Mouse (Mus musculus): ENCODE data around the gene Stk11.

Stk11 gene

GRCm38 (mm10) chr10:80131316-80131951 lies 15.8 kb downstream of the Stk11 start:
- DNase-seq (ENCODE audit: low read depth): no peak

GRCm38 (mm10) chr10:80131952-80132350 lies 16.3 kb downstream of the Stk11 start:
- DNase-seq (ENCODE audit: low read depth): no peak

GRCm38 (mm10) chr10:80133226-80133849 lies 17.7 kb downstream of the Stk11 start:
- no peak for DNase-seq (ENCODE audit: low read depth)

- no peak for DNase-seq (ENCODE audit: low read depth)
Observed at GRCm38 (mm10) chr10:80134421-80134820, 18.8 kb downstream of the Stk11 start.

- no peak for DNase-seq (ENCODE audit: low read depth)
Observed at GRCm38 (mm10) chr10:80135161-80135560, 19.6 kb downstream of the Stk11 start.

- no peak for DNase-seq (ENCODE audit: low read depth)
Observed at GRCm38 (mm10) chr10:80135641-80136040, 20.0 kb downstream of the Stk11 start.

DNA sequence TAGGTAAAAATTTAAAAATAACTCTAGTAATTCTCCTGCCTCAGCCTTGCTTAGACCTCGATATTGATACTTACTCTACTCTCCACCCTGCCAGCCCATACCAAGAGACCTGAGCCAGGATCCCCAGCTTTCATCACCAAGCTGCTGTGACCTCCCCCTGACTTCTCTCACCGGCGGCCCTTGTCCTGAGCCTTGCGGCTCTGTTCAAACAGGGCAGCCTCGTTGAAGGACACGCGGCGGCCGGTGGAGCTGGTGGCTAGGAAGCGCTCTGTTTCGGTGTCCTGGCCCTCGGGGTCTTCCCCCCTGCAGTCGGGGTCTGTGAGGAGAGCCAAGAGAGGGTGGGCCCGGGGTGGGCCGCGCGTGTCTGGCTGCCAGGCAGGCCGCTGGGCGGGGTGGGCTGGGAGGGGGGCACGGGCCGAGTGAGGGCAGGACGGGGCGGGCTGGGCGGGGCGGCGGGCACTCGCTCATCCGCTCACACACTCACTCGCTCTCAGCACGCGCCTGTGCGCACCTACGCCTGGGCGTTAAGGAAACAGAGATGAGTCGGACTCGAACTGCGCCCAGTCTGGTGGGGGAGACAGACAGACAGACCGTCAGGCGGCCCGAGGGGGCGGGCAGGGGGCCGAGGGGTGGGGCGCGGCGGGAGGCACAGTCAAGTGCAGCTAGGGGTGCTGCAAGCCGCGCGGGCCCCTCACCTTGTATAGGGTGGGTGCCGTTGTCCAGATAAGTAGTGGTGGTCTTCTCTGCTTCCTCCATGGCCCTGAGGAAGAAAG lies 20.8 kb downstream of the Stk11 start:
- no peak for DNase-seq (ENCODE audit: low read depth)

DNA sequence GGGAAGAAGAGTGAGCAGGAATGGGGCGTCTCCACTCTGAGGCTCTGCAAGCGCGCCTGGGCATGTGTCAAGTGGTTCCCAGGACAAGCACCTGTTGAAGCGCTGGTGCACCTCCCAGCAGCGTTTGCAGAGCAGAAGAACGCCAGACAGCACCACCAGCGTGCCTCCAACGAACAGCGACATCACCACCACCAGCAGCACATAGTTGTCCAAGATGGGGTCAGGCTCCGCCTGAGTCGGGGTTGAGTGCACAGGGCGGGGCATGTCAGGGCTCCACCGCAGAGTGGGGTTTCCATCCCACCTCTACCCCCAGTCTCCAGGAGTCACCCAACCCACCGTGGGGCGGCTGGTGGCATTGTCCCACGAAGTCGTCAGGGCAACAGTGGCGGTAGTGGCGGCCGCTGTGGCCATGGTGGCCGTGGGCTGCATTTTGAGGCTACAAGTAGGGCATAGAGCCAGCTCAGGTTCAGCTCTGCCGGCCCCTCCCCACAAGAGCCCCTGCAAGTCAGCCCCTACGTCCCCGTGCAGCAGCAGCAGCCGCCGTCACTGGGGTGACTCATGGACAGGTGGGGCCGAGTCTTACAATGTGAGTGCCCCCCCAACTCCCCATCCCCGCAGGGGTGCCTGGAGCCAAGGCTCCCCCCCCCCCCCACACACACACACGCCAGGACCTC lies 21.5 kb downstream of the Stk11 start:
- no peak for DNase-seq (ENCODE audit: low read depth)

GRCm38 (mm10) chr10:80137626-80138552 lies 22.3 kb downstream of the Stk11 start:
- no peak for DNase-seq (ENCODE audit: low read depth)

- DNase-seq (ENCODE audit: low read depth): no peak
Observed at GRCm38 (mm10) chr10:80138553-80139438, 23.2 kb downstream of the Stk11 start, which contains the start of gene Atp5d. TSS of gene Atp5d (plus strand) at chr10:80138632.

GRCm38 (mm10) chr10:80139439-80139775 lies 23.8 kb downstream of the Stk11 start:
- no peak for DNase-seq (ENCODE audit: low read depth)

GRCm38 (mm10) chr10:80139975-80140665 lies 24.5 kb downstream of the Stk11 start:
- DNase-seq (ENCODE audit: low read depth): no peak

DNA sequence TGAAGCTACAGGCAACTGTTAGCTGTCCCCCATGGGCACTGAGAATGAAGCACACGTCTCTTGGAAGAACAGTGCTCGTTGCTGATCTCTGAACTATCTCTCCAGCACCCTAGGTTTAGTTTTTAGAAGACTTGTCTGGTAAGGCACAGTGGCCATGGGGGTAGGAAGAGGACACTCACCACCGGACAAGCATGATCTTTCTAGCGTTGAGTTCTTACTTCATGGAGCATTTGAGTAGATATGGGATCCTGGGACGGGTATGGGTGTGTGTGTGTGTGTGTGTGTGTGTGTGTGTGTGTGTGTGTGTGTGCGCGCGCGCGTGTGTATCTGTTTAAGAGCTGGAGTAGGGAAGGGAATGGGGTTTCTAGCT lies 25.0 kb downstream of the Stk11 start, which contains the start of gene Cbarp:
Gene Cbarp, minus strand, starts transcription at position 170 of the 370 bp plus-strand sequence.
- no peak for DNase-seq (ENCODE audit: low read depth)

DNA sequence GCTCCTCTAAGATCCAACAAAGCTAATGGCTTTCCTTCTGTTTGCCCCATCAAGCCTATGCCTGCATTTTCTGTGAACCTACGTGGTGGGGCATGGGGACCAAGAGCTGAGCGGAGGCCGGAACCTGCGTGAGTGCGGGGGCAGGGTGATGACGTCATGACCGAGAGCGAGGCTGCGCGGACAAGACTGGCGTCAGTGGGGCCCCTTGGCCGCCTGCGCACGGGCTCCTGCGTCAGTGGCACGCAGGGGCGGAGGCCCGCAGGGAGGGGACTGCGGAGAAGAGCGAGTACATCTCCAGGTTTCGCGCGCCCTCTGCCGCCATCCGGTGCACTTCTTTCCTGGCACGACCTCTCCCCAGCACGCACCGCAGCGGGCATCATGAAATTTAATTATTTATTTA lies 25.6 kb downstream of the Stk11 start:
- peak; percentile 92 for DNase-seq (ENCODE audit: low read depth)

GRCm38 (mm10) chr10:80141786-80142529 lies 26.4 kb downstream of the Stk11 start:
- peak; percentile 97 for DNase-seq (ENCODE audit: low read depth)

DNA sequence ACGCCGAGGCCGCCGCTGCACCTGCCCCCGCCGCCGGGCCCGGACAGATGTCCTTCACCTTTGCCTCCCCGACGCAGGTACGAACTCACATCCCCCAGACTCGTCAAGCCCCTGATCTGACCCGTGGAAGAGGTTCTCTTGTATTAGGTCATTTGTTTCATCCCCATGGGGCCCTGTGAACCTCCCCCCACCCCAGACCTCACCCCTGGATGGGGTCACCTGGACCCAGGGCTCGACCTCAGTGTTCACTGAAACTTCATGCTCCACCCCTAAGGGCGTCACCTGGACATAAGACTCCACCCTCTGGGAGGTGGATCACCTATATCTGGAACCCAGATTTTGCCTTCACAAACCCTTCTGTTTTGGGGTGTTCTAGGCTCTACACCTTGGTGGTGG lies 26.9 kb downstream of the Stk11 start:
- no peak for DNase-seq (ENCODE audit: low read depth)

DNA sequence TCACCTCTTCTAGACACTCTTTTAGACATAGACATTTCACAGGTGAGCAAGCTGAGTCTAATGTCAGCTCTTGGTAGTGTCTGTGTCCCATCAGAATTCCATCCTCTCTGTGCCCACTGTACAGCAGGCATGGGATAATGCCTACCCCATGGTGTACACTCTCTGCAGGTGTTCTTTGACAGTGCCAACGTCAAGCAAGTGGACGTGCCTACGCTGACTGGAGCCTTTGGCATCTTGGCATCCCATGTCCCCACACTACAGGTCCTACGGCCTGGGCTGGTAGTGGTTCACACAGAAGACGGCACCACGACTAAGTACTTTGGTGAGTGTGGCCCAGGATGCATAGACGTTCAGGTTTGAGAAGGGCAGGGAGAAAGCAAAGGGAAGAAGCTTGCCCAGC lies 28.1 kb downstream of the Stk11 start:
- DNase-seq (ENCODE audit: low read depth): no peak

DNA sequence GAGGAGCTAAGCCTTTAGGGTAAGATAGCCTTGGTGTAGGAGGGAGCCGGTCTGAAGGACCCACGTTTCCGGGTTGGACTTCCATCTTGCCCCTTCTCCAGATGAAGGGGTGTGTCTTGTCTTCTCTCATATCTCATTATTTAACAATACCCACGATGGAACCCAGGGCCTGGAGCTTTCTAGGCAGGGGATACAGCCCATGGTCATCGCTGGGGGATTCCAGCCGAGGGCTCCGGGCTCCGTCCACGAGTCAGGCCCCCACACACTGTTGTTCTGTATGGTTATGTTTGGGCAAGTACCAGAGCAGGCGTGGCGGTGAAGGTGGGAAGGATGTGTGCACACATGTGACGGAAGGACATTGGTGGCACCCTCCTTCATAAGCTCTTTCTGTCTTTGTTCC lies 28.6 kb downstream of the Stk11 start:
- no peak for DNase-seq (ENCODE audit: low read depth)

Measured in c-Kit-positive CD71-negative TER-119-negative erythroid progenitor cells, embryonic 14.5 days (primary cell).